11 mouse cellular contexts compared by ENCODE assay signal in genomic region chr4:134361215-134361614, GRCm38 (mm10). TPM values are rescaled to one million over a fixed set of nuclear protein-coding genes. Genes with fewer than 3 reads are reported as not detected.
DNase-seq lines count a peak whose midpoint lies in the region; ATAC-seq and TF ChIP-seq lines count a peak whose summit lies in the region.
"Had no signal": no experiment of that assay in that cellular context is flagged by ENCODE, and none has a peak within 500 bp of the region (broad histone marks: within the 10 kb centered on the region; RNA-seq: fewer than 3 reads in every experiment).

No protein-coding gene starts in this region.

- no peaks in the 10 kb centered on the region for H3K27me3 ChIP-seq in kidney, embryonic 16.5 days (ENCODE audit: insufficient read depth, low read length)
- no peaks in the 10 kb centered on the region for H3K27me3 ChIP-seq in CH12.LX (replicated peaks)
- no peaks in the 10 kb centered on the region for H3K27me3 ChIP-seq in small intestine, adult 2 months (ENCODE audit: control insufficient read depth, insufficient read depth, low read length)

- TF ChIP-seq CTCF in CH12.LX (conservative IDR thresholded peaks at IDR 0.05 in 1 of 2, IDR thresholded peaks at IDR 0.05 in 1 of 2; ENCODE audit: low read depth in 2 of 2, low read length in 2 of 2), result no peak
- no peak for TF ChIP-seq CTCF in small intestine, adult 2 months (IDR thresholded peaks at IDR 0.05; ENCODE audit: extremely low read depth, insufficient read length, insufficient replicate concordance, low read depth, low read length)

- 20% methylated on average over 5 of the region's 5 CpGs for WGBS in kidney, embryonic 16.5 days
- WGBS in small intestine, adult 2 months, result 11% methylated on average over 5 of the region's 5 CpGs

- peak; percentile 42; the same call in 1 of the 2 replicates for ATAC-seq in kidney, embryonic 16.5 days (ENCODE audit: low FRiP score, low TSS enrichment)
- ATAC-seq in frontal cortex, adult (ENCODE audit: low TSS enrichment), result no peak

- H3K79me2 ChIP-seq in CH12.LX (replicated peaks; ENCODE audit: control insufficient read depth, extremely low read depth, insufficient read depth, poor library complexity, severe bottlenecking), result no peaks in the 10 kb centered on the region

- no peak for DNase-seq in kidney, adult 18-20 months
- DNase-seq in CH12.LX (ENCODE audit: extremely low read depth), result peak; percentile 55
- DNase-seq in forelimb bud, embryonic 11.5 days (ENCODE audit: low read depth, low spot score), result peak; percentile 50
- DNase-seq in left cerebral cortex, postnatal 4 days, result no peak
- DNase-seq: adrenal gland, postnatal 14 days; cerebellum, adult 2 months; lung, adult 2 months; midbrain, embryonic 14.5 days had no signal

- peak overlapping the region; percentile 61 for H3K27ac ChIP-seq in kidney, embryonic 16.5 days (ENCODE audit: low read length)
- H3K27ac ChIP-seq in CH12.LX (ENCODE audit: insufficient read depth, low read depth), result no peak overlapping the region
- peak overlapping the region; percentile 29 for H3K27ac ChIP-seq in small intestine, adult 2 months (ENCODE audit: insufficient read depth, low read depth, low read length)

- in situ Hi-C loops in CH12.LX (cut with MboI; ENCODE audit: low pct_ligation_motif_present, low pct_unique_long_range_greater_than_20kb, low sequenced_read_pairs), result no loop called here

- TF ChIP-seq RAD21 in CH12.LX (IDR thresholded peaks at IDR 0.05; ENCODE audit: low read depth, low read length), result no peak

- TF ChIP-seq POLR2A in CH12.LX (IDR thresholded peaks at IDR 0.05; ENCODE audit: low read depth, low read length), result no peak
- no peak for TF ChIP-seq POLR2A in small intestine, adult 2 months (IDR thresholded peaks at IDR 0.05; ENCODE audit: low read depth, low read length)

- no peak overlapping the region for H3K4me2 ChIP-seq in kidney, embryonic 16.5 days (replicated peaks; ENCODE audit: low read depth, low read length)
- H3K4me2 ChIP-seq in CH12.LX (ENCODE audit: insufficient read depth, low read depth, poor library complexity, severe bottlenecking), result no peak overlapping the region

- H3K4me3 ChIP-seq in kidney, embryonic 16.5 days (ENCODE audit: low read length), result no peak overlapping the region
- H3K4me3 ChIP-seq in CH12.LX (replicated peaks in 1 of 3; ENCODE audit: low read depth in 2 of 3, low read length in 2 of 3, poor library complexity in 1 of 3), result no peak overlapping the region
- no peak overlapping the region for H3K4me3 ChIP-seq in small intestine, adult 2 months (ENCODE audit: low read depth, low read length)

- no peak overlapping the region for H3K9ac ChIP-seq in kidney, embryonic 16.5 days (replicated peaks; ENCODE audit: low read length)
- no peak overlapping the region for H3K9ac ChIP-seq in CH12.LX (ENCODE audit: insufficient read depth, low read depth)

- no peaks in the 10 kb centered on the region for H3K9me3 ChIP-seq in kidney, embryonic 16.5 days (ENCODE audit: low read length)
- no peaks in the 10 kb centered on the region for H3K9me3 ChIP-seq in CH12.LX (replicated peaks; ENCODE audit: low read length)

- H3K4me1 ChIP-seq in kidney, embryonic 16.5 days (ENCODE audit: insufficient read depth, low read length), result peaks cover 23% of the 10 kb centered on the region
- peaks cover 1 to 45% of the 10 kb centered on the region in 2 experiments for H3K4me1 ChIP-seq in CH12.LX (ENCODE audit: control insufficient read depth in 1 of 2, insufficient read depth in 2 of 2)
- H3K4me1 ChIP-seq in small intestine, adult 2 months (ENCODE audit: control insufficient read depth, insufficient read depth, insufficient read length, low read length), result peaks cover 15% of the 10 kb centered on the region

- no peaks in the 10 kb centered on the region for H3K36me3 ChIP-seq in kidney, embryonic 16.5 days (ENCODE audit: insufficient read depth, low read length)
- H3K36me3 ChIP-seq in CH12.LX (replicated peaks in 1 of 2; ENCODE audit: control insufficient read depth in 1 of 2, insufficient read depth in 1 of 2, low read length in 1 of 2), result peaks cover 0 to 12% of the 10 kb centered on the region in 2 experiments
- H3K36me3 ChIP-seq in small intestine, adult 2 months (ENCODE audit: control insufficient read depth, insufficient read depth, low read length), result no peaks in the 10 kb centered on the region

- no peak for TF ChIP-seq EP300 in CH12.LX (IDR thresholded peaks at IDR 0.05; ENCODE audit: low read length)

- dilution Hi-C loops in CH12.LX (cut with MboI; ENCODE audit: extremely low pct_ligation_motif_present, extremely low pct_unique_long_range_greater_than_20kb, low sequenced_read_pairs), result no loop called here

- intact Hi-C loops in left cerebral cortex, postnatal 4 days (cut with DNase I), result no loop called here

TF ChIP-seq in CH12.LX, 34 proteins besides CTCF, POLR2A, EP300 and RAD21:
- TF ChIP-seq ELF1 (IDR thresholded peaks at IDR 0.05; ENCODE audit: low read depth, low read length) (no peak), SMC3 (IDR thresholded peaks at IDR 0.05; ENCODE audit: low read depth, low read length) (no peak), MYC (IDR thresholded peaks at IDR 0.05; ENCODE audit: low read depth, low read length) (no peak), SIN3A (IDR thresholded peaks at IDR 0.05; ENCODE audit: low read length) (no peak), PAX5 (IDR thresholded peaks at IDR 0.05; ENCODE audit: low read length) (no peak), USF1 (IDR thresholded peaks at IDR 0.05; ENCODE audit: low read depth, low read length) (no peak), TCF12 (IDR thresholded peaks at IDR 0.05; ENCODE audit: low read depth, low read length) (no peak), POLR2AphosphoS2 (IDR thresholded peaks at IDR 0.05; ENCODE audit: low read depth, low read length) (no peak), GABPA (IDR thresholded peaks at IDR 0.05; ENCODE audit: insufficient replicate concordance, low read depth, low read length) (no peak)
TF ChIP-seq in CH12.LX: peak in this region for 0.

RNA-seq across cellular contexts. Expression of gene Slc30a2, which starts 18.2 kb away (rescaled TPM):
- polyA plus RNA-seq in kidney, embryonic 16.5 days (2015; fragmentation: Nextera tagmentation; extraction: Ambion mirVana), result 0.92 and 1.4 TPM in 2 replicates
- 8.9 and 9.7 TPM in 2 replicates for total RNA-seq in CH12.LX (2012; rRNA removed)
- 4.5 and 5.1 TPM in 2 replicates for total RNA-seq in CH12.LX (2014; rRNA removed)
- polyA plus RNA-seq in CH12.LX (2012; ENCODE audit: insufficient read length, low read depth), result 22.4 and 23.6 TPM in 2 replicates
- 25.8 and 57.1 TPM in 2 replicates for polyA plus RNA-seq in small intestine, adult 2 months (2012; rRNA removed)
- not detected for total RNA-seq in left cerebral cortex, postnatal 4 days (2021)
- polyA plus RNA-seq: midbrain, embryonic 14.5 days had no signal

RNA-seq across cellular contexts. Expression of gene Extl1, which starts 22.4 kb away (rescaled TPM):
- polyA plus RNA-seq in kidney, embryonic 16.5 days (2015; fragmentation: Nextera tagmentation; extraction: Ambion mirVana), result 0.32 and 0.61 TPM in 2 replicates
- total RNA-seq in CH12.LX (2012; rRNA removed) (1.0 and 4.5 TPM in 2 replicates), CH12.LX (2014; rRNA removed) (0.36 and 0.54 TPM in 2 replicates)
- 1.6 TPM in 2 replicates for polyA plus RNA-seq in CH12.LX (2012; ENCODE audit: insufficient read length, low read depth)
- 1.5 and 1.7 TPM in 2 replicates for polyA plus RNA-seq in small intestine, adult 2 months (2012; rRNA removed)
- 1 to 10 TPM; 3.9 to 4.1 TPM for total RNA-seq in left cerebral cortex, postnatal 4 days (2021)

RNA-seq across cellular contexts. Expression of gene Pafah2, which starts 34.9 kb away (rescaled TPM):
- polyA plus RNA-seq in kidney, embryonic 16.5 days (2015; fragmentation: Nextera tagmentation; extraction: Ambion mirVana), result 19.5 and 20.1 TPM in 2 replicates
- total RNA-seq in CH12.LX (2012; rRNA removed), result 10.5 and 10.7 TPM in 2 replicates
- 8.9 and 10.6 TPM in 2 replicates for total RNA-seq in CH12.LX (2014; rRNA removed)
- polyA plus RNA-seq in CH12.LX (2012; ENCODE audit: insufficient read length, low read depth), result 9.1 and 10.4 TPM in 2 replicates
- 12.9 and 20.5 TPM in 2 replicates for polyA plus RNA-seq in small intestine, adult 2 months (2012; rRNA removed)
- 10 to 100 TPM; 12.7 to 14.1 TPM for total RNA-seq in left cerebral cortex, postnatal 4 days (2021)

RNA-seq across cellular contexts. Expression of gene Trim63, which starts 46.3 kb away (rescaled TPM):
- polyA plus RNA-seq in kidney, embryonic 16.5 days (2015; fragmentation: Nextera tagmentation; extraction: Ambion mirVana), result 3.3 and 4.1 TPM in 2 replicates
- total RNA-seq in CH12.LX (2012; rRNA removed) (0.25 TPM in 1 of 2 replicates, not detected in the other), CH12.LX (2014; rRNA removed) (0.16 TPM in 1 of 2 replicates, not detected in the other)
- polyA plus RNA-seq in CH12.LX (2012; ENCODE audit: insufficient read length, low read depth), result 0.38 and 0.49 TPM in 2 replicates
- 0.46 TPM in 1 of 2 replicates, not detected in the other for polyA plus RNA-seq in small intestine, adult 2 months (2012; rRNA removed)
- under 1 TPM; 0.44 to 0.46 TPM for total RNA-seq in left cerebral cortex, postnatal 4 days (2021)
- total RNA-seq: adrenal gland, postnatal 14 days had no signal

Comparison
In these comparisons a context has a peak if more than half of its experiments do, and no peak if none do; other contexts are left out.
1. DNase-seq: peak in CH12.LX (single experiment) and forelimb bud, embryonic 11.5 days (single experiment); none in kidney, adult 18-20 months (single experiment) and left cerebral cortex, postnatal 4 days (single experiment).